Mouse (Mus musculus) lung, embryonic 14.5 days (tissue): Measurements from ENCODE around the gene Prdm5. TPM values are rescaled to one million over a fixed set of nuclear protein-coding genes. Genes with fewer than 3 reads are reported as not detected.

Experiments
- ATAC-seq: fragments of 200-750 bp; cut with Nextera tagmentation; 2 replicates; pipeline ENCODE4 v1.8.0; 2017; ENCODE audit warnings: mild to moderate bottlenecking, moderate TSS enrichment, moderate library complexity; ENCODE audit not compliant: insufficient read depth
- DNase-seq: peaks from one replicate; pipeline ENCODE4 v3.0.0-alpha.2; 2015
- H3K27ac ChIP-seq: fragments of 300-500 bp; sonication (generic); 2 replicates; pipeline ENCODE4 v1.5.1; 2014; ENCODE audit warnings: low read depth, mild to moderate bottlenecking, moderate library complexity
- H3K27me3 ChIP-seq: fragments of 300-500 bp; sonication (generic); 2 replicates; pipeline ENCODE4 v1.6.1; 2014; ENCODE audit warnings: low read length, control low read depth; ENCODE audit not compliant: insufficient read depth
- H3K36me3 ChIP-seq: fragments of 300-500 bp; sonication (generic); 2 replicates; pipeline ENCODE4 v1.6.1; 2014; ENCODE audit warnings: control low read depth; ENCODE audit not compliant: insufficient read depth
- H3K4me1 ChIP-seq: fragments of 300-500 bp; sonication (generic); 2 replicates; pipeline ENCODE4 v1.6.1; 2014; ENCODE audit warnings: antibody characterized with exemption, control low read depth; ENCODE audit not compliant: insufficient read depth
- H3K4me2 ChIP-seq: fragments of 300-500 bp; sonication (generic); 2 replicates; pipeline ENCODE4 v1.6.1; 2014; ENCODE audit warnings: mild to moderate bottlenecking
- H3K4me3 ChIP-seq: fragments of 300-500 bp; sonication (generic); 2 replicates; pipeline ENCODE4 v1.5.1; 2014; ENCODE audit warnings: low read depth, low read length
- H3K9ac ChIP-seq: fragments of 300-500 bp; sonication (generic); 2 replicates; pipeline ENCODE4 v1.6.1; 2014
- H3K9me3 ChIP-seq: fragments of 300-500 bp; sonication (generic); 2 replicates; pipeline ENCODE4 v1.6.1; 2016; ENCODE audit warnings: low read depth, low read length, control low read depth
- CTCF ChIP-seq: IDR thresholded peaks from 2 replicates; pipeline ENCODE4 v1.5.1; 2016; ENCODE audit warnings: antibody characterized with exemption, low read depth
- WGBS: fragments of 180-500 bp; shearing (Covaris S2); extraction: QIAGEN DNeasy Blood & Tissue Kit; methylation state at CpG from one replicate; pipeline ENCODE4 v1.1.7; 2014; 5-methylcytosine and 5-hydroxymethylcytosine counted together
- polyA plus RNA-seq: library from polyadenylated mRNA; unstranded; fragments of >200 nt; fragmentation: Nextera tagmentation; extraction: Ambion mirVana; gene quantifications from 2 replicates; pipeline ENCODE4 v1.2.1, GENCODE M21; 2014

Prdm5 gene
- polyA plus RNA-seq, 1 experiment from 2014 or later = 25.0 TPM

DNA sequence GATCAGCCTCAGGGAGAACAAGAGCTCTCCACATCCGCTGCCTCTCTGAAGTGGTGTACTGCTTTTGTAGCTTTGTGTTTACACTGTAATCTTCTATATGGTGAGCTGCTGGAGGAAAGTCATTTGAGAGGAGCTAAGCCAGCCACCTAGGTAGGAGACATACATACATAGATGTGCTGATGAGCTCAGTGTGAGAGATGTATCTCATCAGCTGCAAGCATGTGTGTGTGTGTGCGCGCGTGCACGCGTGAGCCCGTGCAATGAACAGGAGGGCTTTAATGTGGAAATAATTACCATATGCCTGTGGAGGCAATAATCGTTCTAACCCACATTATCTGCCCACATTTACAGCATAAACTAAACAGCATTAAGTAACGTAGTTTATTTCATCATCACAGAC lies 191.6 kb downstream of the Prdm5 start:
- DNase-seq = peak; percentile 8
- ATAC-seq = no peak
- H3K27ac ChIP-seq = no peak overlapping the region
- H3K4me1 ChIP-seq = no peaks in the 10 kb centered on the region
- no peaks in the 10 kb centered on the region for H3K36me3 ChIP-seq
- H3K9me3 ChIP-seq = no peaks in the 10 kb centered on the region
- no peak overlapping the region for H3K4me2 ChIP-seq
- WGBS = 79% methylated on average over 9 of the region's 9 CpGs
- H3K4me3 ChIP-seq = no peak overlapping the region
- no peak overlapping the region for H3K9ac ChIP-seq
- no peaks in the 10 kb centered on the region for H3K27me3 ChIP-seq
- TF ChIP-seq CTCF = no peak

Other genes with a start within 250 kb of the Prdm5 start
- 38.5 and 40.8 TPM in 2 replicates for gene Ndnf, start 107.4 kb upstream of the Prdm5 start, polyA plus RNA-seq
- gene 4930544G11Rik, start 173.6 kb downstream of the Prdm5 start, polyA plus RNA-seq = not detected in 2 replicates